Mouse (Mus musculus) myocyte (in vitro differentiated cells): ENCODE data around the gene Tdrd3. TPM values are rescaled to one million over a fixed set of nuclear protein-coding genes. Genes with fewer than 3 reads are reported as not detected.

Experiments
- H3K27me3 ChIP-seq: one replicate; pipeline ENCODE4 v1.6.1; 2011; ENCODE audit not compliant: control insufficient read depth, insufficient read depth, insufficient read length
- H3K36me3 ChIP-seq: one replicate; pipeline ENCODE4 v1.6.1; 2011; ENCODE audit not compliant: control insufficient read depth, insufficient read depth
- H3K4me2 ChIP-seq: one replicate; pipeline ENCODE4 v1.6.1; 2011; ENCODE audit warnings: low read depth, control low read depth
- H3K4me3 ChIP-seq: one replicate; pipeline ENCODE4 v1.5.1; 2011; ENCODE audit warnings: mild to moderate bottlenecking, control low read depth, moderate library complexity
- H3K79me2 ChIP-seq: one replicate; pipeline ENCODE4 v1.6.1; 2011; ENCODE audit not compliant: control insufficient read depth, insufficient read depth
- H3ac ChIP-seq: one replicate; pipeline ENCODE4 v1.6.1; 2011; ENCODE audit not compliant: control insufficient read depth, insufficient read length
- CEBPB ChIP-seq: IDR thresholded peaks from 2 replicates; pipeline ENCODE4 v1.6.1; 2011; ENCODE audit warnings: mild to moderate bottlenecking, moderate library complexity; ENCODE audit not compliant: poor library complexity, insufficient read depth, severe bottlenecking
- E2F4 ChIP-seq: IDR thresholded peaks from one replicate; pipeline ENCODE4 v1.6.1; 2011; ENCODE audit warnings: mild to moderate bottlenecking, control low read depth, moderate library complexity; ENCODE audit not compliant: insufficient read depth
- MAX ChIP-seq: IDR thresholded peaks from one replicate; pipeline ENCODE4 v1.6.1; 2011; ENCODE audit warnings: low read depth, mild to moderate bottlenecking, control low read depth
- MYOD1 ChIP-seq, 3 experiments: IDR thresholded peaks; one replicate each; pipeline ENCODE4 v1.6.1; 2011; ENCODE audit warnings: control low read depth in 2 of 3, low read depth in 2 of 3, mild to moderate bottlenecking in 2 of 3, moderate library complexity in 1 of 3; ENCODE audit not compliant: insufficient read length in 2 of 3, control insufficient read depth in 1 of 3
- MYOG ChIP-seq, 3 experiments: IDR thresholded peaks; one replicate each; pipeline ENCODE4 v1.6.1; 2011; ENCODE audit warnings: control low read depth in 2 of 3, low read depth in 2 of 3, mild to moderate bottlenecking in 2 of 3; ENCODE audit not compliant: insufficient read length in 2 of 3, control insufficient read depth in 1 of 3, insufficient read depth in 1 of 3
- POLR2A ChIP-seq: IDR thresholded peaks from one replicate; pipeline ENCODE4 v1.6.1; 2011; ENCODE audit warnings: low read depth, mild to moderate bottlenecking, control low read depth, moderate library complexity; ENCODE audit not compliant: insufficient read length
- POLR2AphosphoS2 ChIP-seq: IDR thresholded peaks from one replicate; pipeline ENCODE4 v1.6.1; 2011; ENCODE audit warnings: low read depth, control low read depth; ENCODE audit not compliant: insufficient read length
- REST ChIP-seq: IDR thresholded peaks from one replicate; pipeline ENCODE4 v1.6.1; 2011; ENCODE audit warnings: mild to moderate bottlenecking, control low read depth, moderate library complexity; ENCODE audit not compliant: insufficient read depth, insufficient read length
- SRF ChIP-seq: IDR thresholded peaks from one replicate; pipeline ENCODE4 v1.6.1; 2011; ENCODE audit warnings: low read depth; ENCODE audit not compliant: control insufficient read depth, insufficient read length
- TCF12 ChIP-seq: IDR thresholded peaks from one replicate; pipeline ENCODE4 v1.6.1; 2011; ENCODE audit warnings: mild to moderate bottlenecking, control low read depth; ENCODE audit not compliant: poor library complexity, insufficient read depth, severe bottlenecking
- TCF3 ChIP-seq: IDR thresholded peaks from one replicate; pipeline ENCODE4 v1.6.1; 2011; ENCODE audit warnings: low read depth, control low read depth; ENCODE audit not compliant: insufficient read length
- USF1 ChIP-seq: IDR thresholded peaks from one replicate; pipeline ENCODE4 v1.6.1; 2011; ENCODE audit warnings: low read depth, mild to moderate bottlenecking, control low read depth, moderate library complexity
- polyA plus RNA-seq: library from polyadenylated mRNA; unstranded; fragments of >200 nt; fragmentation: generic; extraction: Trizol; gene quantifications from one replicate; pipeline ENCODE4 v1.2.1, GENCODE M21; 2012; ENCODE audit warnings: missing spikeins

Tdrd3 gene
- polyA plus RNA-seq, 1 experiment, result 5.1 TPM

- Histone ChIP-seq H3K4me2 (no peak overlapping the region), H3K36me3 (no peaks in the 10 kb centered on the region), H3K27me3 (no peaks in the 10 kb centered on the region), H3K79me2 (no peaks in the 10 kb centered on the region), H3ac (no peak overlapping the region), H3K4me3 (no peak overlapping the region)
- TF ChIP-seq MYOG (IDR thresholded peaks at IDR 0.05; ENCODE audit: control insufficient read depth in 1 of 3, insufficient read depth in 1 of 3, insufficient read length in 2 of 3, low read depth in 2 of 3) (no peak), SRF (no peak), POLR2AphosphoS2 (no peak)
These were observed 47.7 kb downstream of the Tdrd3 start for GRCm38 (mm10) chr14:87463963-87464654.

GRCm38 (mm10) chr14:87464655-87465054, 48.2 kb downstream of the Tdrd3 start:
- H3K27me3 ChIP-seq, result no peaks in the 10 kb centered on the region
- H3K4me2 ChIP-seq, result no peak overlapping the region
- TF ChIP-seq MYOG (IDR thresholded peaks at IDR 0.05; ENCODE audit: control insufficient read depth in 1 of 3, insufficient read depth in 1 of 3, insufficient read length in 2 of 3, low read depth in 2 of 3), result no peak
- TF ChIP-seq CEBPB, result no peak
- TF ChIP-seq POLR2AphosphoS2, result no peak
- no peak for TF ChIP-seq USF1
- TF ChIP-seq TCF3, result no peak
- no peak for TF ChIP-seq POLR2A
- no peak for TF ChIP-seq E2F4
- no peak for TF ChIP-seq MYOD1 (IDR thresholded peaks at IDR 0.05; ENCODE audit: control insufficient read depth in 1 of 3, insufficient read length in 2 of 3, low read depth in 2 of 3)
- TF ChIP-seq MAX, result no peak
- no peak for TF ChIP-seq SRF
- no peak for TF ChIP-seq TCF12
- no peak overlapping the region for H3ac ChIP-seq
- no peaks in the 10 kb centered on the region for H3K36me3 ChIP-seq
- H3K4me3 ChIP-seq, result no peak overlapping the region
- no peaks in the 10 kb centered on the region for H3K79me2 ChIP-seq

- Histone ChIP-seq H3K36me3 (no peaks in the 10 kb centered on the region), H3K79me2 (no peaks in the 10 kb centered on the region), H3ac (no peak overlapping the region), H3K4me3 (no peak overlapping the region), H3K27me3 (no peaks in the 10 kb centered on the region), H3K4me2 (no peak overlapping the region)
- TF ChIP-seq MYOG (IDR thresholded peaks at IDR 0.05; ENCODE audit: control insufficient read depth in 1 of 3, insufficient read depth in 1 of 3, insufficient read length in 2 of 3, low read depth in 2 of 3) (no peak), REST (no peak), POLR2AphosphoS2 (no peak), MYOD1 (IDR thresholded peaks at IDR 0.05; ENCODE audit: control insufficient read depth in 1 of 3, insufficient read length in 2 of 3, low read depth in 2 of 3) (no peak), TCF12 (no peak), SRF (no peak), TCF3 (no peak), USF1 (no peak), CEBPB (no peak), POLR2A (no peak), E2F4 (no peak), MAX (no peak)
These were observed 51.1 kb downstream of the Tdrd3 start for GRCm38 (mm10) chr14:87467586-87467985.

- H3ac ChIP-seq, result no peak overlapping the region
- no peak overlapping the region for H3K4me2 ChIP-seq
- H3K36me3 ChIP-seq, result peaks cover 20% of the 10 kb centered on the region
- H3K4me3 ChIP-seq, result no peak overlapping the region
- H3K27me3 ChIP-seq, result no peaks in the 10 kb centered on the region
- no peaks in the 10 kb centered on the region for H3K79me2 ChIP-seq
- no peak for TF ChIP-seq MYOD1 (IDR thresholded peaks at IDR 0.05; ENCODE audit: control insufficient read depth in 1 of 3, insufficient read length in 2 of 3, low read depth in 2 of 3)
These were observed 55.1 kb downstream of the Tdrd3 start for GRCm38 (mm10) chr14:87471521-87471920.

GRCm38 (mm10) chr14:87472782-87473181, 56.3 kb downstream of the Tdrd3 start:
- Histone ChIP-seq H3ac (no peak overlapping the region), H3K4me2 (no peak overlapping the region), H3K27me3 (no peaks in the 10 kb centered on the region), H3K79me2 (no peaks in the 10 kb centered on the region), H3K4me3 (no peak overlapping the region), H3K36me3 (peaks cover 20% of the 10 kb centered on the region)
- TF ChIP-seq TCF3 (no peak), USF1 (no peak), REST (no peak), SRF (no peak), POLR2A (no peak), E2F4 (no peak), MAX (no peak), POLR2AphosphoS2 (no peak), MYOG (IDR thresholded peaks at IDR 0.05; ENCODE audit: control insufficient read depth in 1 of 3, insufficient read depth in 1 of 3, insufficient read length in 2 of 3, low read depth in 2 of 3) (no peak), CEBPB (no peak), MYOD1 (IDR thresholded peaks at IDR 0.05; ENCODE audit: control insufficient read depth in 1 of 3, insufficient read length in 2 of 3, low read depth in 2 of 3) (no peak)
